Mouse (Mus musculus): ENCODE measurements at regions not wholly inside any gene's neighbourhood (a gene's known extent, or its start where the extent isn't known, plus 50 kb on each side); places are given as distances from the start of the nearest gene placed in this dataset.

DNA sequence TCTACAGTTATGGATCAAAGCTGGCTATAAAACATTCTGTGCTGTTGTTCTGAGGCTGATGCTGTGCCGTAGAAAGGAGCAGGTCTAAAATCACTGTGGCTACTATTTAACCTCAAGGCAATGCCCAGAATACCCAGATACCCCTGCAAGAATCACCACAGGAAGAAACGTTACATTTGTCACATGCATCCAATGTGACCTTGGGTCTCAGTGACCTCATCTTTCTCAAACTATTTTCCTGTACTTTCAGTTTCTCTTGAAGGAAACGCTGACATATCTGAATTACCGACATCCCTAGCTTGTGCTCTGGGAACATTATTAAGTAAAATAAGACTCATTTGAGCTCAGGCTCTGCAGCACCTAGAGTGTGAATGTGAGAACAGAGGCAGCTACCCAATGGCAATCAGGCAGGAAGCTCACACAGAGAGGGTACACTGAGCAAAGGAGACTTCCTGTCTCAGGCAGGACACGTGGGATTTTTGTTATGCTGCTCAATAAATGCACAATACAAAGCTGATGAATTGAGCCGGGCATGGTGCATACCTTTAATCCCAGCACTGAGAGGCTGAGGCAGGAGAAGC lies 436.7 kb upstream of the Jarid2 start:
- DNase-seq (ENCODE audit: inconsistent ontology term): no peak

DNA sequence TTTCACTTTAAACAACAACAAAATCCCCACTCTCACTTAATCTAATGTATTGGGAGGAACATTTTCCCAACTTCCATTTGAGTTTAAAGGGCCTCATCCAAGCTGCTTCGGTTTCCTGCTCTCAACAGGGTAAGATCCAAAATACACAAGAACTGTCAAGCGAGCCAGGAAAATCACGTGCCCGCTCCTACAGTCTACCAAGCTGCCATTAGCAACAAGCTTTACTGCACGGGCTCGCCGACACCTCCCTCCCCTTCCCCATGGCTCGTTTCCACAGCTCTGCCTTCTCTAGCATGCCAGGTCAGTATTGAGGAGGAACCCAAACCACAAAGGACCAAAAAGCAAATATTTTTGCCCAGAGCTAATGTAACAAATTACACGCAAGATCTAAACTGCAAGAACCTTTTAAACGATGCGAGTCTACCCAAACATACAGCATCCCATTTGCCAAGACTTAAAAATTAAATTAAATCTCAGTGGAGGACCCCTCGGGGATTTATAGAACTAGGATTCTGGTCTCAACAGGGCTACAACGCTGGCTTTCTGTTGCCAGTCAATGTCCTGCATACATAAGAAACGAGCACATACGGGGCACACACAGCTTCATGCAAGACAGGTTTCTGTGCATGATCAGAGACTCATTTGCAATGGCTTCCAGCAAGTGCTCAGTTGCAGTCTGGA lies 435.4 kb upstream of the Jarid2 start:
- no peak for DNase-seq (ENCODE audit: inconsistent ontology term)

DNA sequence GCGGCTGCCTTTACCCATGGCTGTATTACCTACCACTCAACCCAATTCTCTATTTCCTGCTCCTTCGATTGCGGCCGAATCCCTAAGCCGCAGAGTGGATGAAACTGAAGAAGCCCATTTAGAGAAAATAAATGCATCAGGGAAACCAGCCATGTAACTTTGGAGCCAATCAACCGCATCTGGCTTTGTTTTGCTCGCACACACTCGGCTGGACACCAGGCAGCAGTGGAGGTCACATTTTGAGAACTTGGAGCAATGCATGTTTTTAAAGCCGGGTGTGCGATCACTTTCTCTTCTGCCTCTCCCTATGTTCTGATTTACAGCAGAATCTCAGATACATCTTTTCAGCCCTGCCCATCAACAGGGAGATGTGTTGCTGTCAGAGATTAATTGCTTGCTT lies 433.7 kb upstream of the Jarid2 start:
- no peak for DNase-seq (ENCODE audit: inconsistent ontology term)

DNA sequence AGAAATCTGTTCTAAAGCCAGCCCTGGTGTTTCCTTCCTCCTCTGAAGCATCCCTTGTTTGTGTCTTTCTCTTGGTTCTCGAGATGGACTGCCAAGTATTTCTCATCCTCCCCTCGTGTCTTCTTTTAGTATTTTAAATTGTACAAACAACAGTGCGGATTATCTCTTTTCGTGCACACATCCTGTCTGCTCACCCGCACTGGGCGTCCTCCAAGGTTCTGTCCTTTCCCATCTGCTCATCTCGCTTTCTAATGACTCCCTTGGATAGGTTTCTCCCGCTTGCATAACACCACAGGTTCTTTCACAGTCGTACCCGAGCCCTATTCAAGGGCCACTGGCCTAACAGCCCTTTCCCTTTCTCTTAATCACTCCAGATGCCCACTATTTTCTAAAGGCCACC lies 428.7 kb upstream of the Jarid2 start:
- DNase-seq (ENCODE audit: inconsistent ontology term): no peak

DNA sequence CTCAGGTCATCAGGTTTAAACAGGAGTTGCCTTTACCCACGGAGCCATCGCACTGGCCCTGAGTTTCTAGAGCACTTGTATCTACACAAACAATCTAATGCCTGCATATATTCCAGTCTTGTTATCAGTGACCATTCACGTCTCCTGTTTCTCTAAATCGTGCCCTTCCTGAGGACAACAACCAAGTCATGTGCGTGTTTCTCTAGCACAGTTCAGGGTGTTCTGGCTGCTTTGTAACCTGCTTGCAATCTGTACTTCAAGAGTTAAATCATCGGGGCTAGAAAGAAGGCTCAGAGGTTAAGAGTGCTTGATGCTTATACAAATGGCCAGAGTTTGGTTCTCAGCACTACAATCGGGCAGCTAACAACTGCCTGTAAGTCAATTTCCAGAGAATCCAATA lies 428.1 kb upstream of the Jarid2 start:
- no peak for DNase-seq (ENCODE audit: inconsistent ontology term)

DNA sequence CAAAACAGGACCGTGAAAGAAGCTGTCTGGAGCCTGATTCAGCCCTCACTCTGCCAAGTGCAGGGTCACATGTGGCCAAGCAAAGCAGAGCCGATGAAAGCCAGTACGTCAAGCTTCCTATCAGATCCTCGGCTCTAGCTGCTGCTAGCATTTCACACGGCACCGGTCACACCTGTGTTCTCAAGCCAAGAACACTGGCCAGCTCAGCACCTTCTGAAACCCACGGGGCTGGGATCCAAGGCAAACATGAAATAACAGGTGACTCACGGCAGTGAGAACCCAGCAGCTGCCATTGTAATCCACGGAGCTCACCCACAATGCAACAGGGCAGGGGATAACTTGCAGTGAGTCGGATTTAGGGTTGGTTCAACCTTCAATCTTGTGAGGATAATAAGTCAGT lies 427.3 kb upstream of the Jarid2 start:
- DNase-seq (ENCODE audit: inconsistent ontology term): peak; percentile 60

DNA sequence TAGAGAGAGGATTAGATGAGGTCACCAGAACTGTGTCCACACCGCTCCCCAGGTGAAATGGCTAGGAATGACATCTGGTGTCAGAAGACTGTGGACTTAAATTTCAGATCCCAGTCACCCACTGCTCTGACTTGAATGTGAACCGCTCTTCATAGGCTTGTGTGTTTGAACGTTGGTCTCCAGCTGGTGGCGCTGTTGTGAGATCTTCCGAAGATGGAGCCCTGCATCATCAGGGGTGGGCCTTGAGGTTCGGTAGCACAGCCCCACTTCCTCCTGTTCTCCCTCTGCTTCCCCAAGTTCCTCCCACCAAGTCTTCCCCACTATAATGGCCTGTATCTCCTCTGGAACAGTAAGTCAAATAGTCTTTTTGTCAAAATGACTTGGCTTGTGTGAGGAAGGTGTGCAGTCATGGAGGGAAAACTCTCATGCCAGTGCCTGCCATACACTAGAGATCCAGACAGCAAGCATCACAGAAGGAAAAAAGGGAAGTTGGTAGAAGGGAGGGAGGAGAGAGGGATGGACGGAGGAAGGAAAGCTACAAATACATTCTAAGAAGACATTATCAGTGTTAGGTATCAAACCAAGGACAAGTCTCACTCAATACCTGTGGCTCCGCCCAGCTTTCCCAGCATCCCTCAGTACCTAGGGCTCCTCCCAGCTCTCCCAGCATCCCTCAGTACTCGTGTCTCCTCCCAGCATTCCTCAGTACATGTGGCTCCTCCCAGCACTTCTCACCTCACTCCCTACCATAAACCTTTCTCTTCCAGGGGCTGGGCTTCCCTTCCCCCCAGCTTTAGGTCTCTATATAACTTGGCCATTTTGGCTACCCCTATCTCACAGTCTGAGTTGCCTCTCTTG lies 423.9 kb upstream of the Jarid2 start:
- no peak for DNase-seq (ENCODE audit: inconsistent ontology term)

DNA sequence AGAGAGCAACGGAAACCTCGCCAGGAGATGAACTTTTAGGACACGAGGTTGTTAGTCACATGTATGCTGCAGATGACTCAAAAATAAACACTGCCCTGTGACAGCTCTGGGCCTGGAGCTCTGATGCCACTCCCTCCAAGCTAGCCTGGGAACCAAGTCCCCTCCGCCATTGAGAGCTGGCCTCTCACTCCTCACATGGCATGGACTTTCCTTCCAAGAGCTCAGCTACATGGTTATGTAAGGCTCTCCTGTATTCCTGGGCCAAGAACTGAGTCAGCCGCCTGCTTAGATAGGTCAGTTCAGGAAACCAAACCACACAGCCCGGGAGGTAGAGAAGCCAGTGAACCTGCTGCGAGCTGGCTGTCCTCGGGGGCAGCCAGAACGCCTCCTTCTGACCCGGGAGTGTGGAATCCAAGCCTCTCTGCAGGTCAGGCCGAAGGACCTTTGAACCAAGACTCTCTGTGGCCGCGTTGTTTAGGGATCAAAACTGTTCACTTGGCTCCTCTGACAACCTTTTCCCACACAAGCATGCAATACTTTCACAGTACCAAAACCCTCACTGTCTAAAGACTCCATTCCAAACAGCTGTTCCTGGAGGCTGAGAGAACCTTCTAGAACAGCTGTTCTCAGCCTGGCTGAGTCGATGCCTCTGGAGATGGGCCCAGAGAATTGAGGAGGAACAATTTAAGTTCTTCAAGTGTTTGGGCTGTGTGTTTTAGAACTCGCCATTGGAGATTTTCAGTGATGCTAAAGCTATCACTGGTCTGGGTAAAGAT lies 422.8 kb upstream of the Jarid2 start:
- DNase-seq (ENCODE audit: inconsistent ontology term): peak; percentile 89

DNA sequence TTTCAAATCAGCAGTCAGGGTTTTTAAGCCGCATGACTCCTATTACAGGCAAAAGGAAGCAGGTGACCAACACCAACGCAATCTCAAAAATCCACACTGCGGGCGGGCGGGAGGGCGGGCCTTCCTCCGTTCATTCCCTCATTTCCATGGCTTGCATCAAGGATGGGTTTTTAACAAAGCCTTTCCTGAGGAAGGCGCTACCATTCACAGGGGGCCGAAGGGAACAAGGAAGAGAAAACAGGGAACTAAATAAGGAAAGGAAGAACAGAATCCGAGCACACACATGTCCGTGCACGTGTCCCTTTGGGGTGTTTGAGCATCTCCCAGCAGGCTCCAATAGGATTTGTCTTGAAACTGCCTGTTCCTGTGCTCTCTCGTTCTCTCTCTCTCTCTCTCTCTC lies 421.0 kb upstream of the Jarid2 start:
- no peak for DNase-seq (ENCODE audit: inconsistent ontology term)

DNA sequence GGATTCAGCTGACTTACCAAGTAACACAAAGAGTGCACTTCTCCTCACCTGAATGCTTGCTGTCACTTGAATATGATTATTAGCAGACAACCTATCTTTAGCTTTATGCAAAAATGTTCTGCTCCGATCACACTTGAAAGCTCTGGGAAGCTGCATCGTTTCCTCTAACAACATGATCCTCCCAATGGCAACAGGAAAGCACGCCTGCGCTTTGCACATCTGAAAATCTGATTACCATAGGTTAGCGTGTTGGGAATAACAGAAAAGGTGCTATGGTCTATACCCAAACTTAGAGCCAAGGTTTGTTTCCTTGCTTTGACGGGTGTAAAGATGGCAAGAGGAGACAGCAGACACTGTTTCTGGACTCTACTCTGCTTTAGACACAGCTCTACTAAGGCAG lies 417.0 kb upstream of the Jarid2 start:
- DNase-seq (ENCODE audit: inconsistent ontology term): no peak

DNA sequence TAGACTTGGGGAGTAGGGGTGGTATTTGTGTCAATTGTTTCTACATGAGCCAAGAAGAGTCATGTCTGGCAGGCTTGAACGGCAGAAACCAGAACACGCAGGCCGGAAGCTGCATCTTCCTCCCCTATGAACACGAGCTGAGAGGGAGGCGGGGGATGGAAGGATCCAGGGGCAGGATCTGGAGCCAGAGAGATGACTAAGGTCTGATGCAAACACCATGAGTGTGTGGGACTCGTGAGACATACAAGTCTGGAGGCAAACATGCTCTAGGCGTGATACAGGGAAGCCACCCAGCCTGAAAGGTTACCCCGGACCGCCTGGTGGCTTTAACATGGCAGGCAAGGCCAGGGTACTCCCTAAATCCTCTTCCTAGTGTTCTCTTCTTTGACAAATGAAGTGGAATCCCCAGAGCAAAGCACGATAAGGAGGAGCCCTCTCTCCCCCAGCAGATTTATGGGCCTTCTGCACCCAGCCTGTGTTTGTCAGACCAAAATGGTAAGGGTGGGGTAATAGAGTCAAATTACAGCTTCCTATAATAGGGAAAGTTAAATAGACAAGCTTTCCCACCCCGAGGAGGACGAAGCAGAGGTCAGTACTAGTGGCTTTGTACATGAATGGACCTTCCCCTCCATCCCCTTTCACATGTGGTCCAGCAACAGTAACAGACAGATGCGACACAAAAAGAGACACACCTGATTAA lies 412.4 kb upstream of the Jarid2 start:
- no peak for DNase-seq (ENCODE audit: inconsistent ontology term)

DNA sequence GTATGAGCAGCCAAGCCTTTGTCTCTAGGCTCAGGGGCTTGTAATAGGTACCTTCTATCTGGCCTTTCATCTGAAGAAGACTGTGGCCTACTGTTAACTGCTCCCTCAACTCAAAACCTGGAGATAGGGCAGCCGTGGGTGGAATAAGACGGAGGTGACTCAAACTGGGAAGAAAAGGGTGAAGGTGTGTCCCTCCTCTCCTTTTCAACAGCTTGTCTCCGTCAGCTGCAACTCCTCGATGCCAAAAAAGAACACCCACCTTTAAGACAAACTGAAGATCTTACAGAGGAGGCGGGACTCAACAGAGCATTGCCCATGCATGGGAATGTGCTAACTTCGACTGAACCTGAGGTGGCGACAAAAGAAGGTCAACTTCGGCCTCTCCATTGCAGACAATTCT lies 411.7 kb upstream of the Jarid2 start:
- no peak for DNase-seq (ENCODE audit: inconsistent ontology term)

DNA sequence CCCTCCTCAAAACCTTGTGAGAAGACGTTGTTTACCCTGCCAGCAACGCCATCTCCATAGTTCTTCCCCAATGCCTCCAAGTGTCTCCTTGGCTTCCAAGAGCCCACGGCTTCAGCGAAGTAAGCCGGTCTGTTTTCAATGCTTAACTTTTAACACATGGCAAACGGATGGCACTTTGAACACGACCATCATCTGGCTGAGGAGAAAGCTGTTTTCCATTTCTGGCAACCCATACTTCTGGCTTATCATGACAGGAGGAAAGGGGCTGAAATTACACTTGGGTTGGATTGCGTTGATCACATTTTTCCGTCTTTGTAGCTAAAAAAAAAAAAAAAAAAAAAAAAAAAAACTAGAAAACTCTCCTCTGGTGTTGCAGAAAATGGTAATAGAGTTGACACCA lies 410.2 kb upstream of the Jarid2 start:
- DNase-seq (ENCODE audit: inconsistent ontology term): no peak

DNA sequence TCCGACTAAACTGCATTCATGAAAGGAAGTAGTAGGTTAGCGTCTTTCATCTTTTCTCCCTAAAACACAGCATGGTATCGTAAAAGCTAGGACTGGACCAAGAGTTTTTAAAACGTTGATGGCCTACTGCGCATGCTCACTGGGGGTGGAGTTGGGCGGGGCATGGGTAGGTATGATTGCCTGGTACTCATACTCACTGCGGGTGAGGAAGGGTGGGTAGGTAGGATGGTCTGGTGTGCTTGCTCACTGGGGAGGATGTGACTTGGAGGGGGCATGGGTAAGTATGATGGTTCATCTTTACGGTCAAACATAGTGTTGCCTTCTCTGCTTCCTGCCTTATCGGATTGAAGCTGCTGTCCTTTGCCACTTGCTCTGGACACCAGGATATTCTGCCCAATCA lies 409.8 kb upstream of the Jarid2 start:
- no peak for DNase-seq (ENCODE audit: inconsistent ontology term)

DNA sequence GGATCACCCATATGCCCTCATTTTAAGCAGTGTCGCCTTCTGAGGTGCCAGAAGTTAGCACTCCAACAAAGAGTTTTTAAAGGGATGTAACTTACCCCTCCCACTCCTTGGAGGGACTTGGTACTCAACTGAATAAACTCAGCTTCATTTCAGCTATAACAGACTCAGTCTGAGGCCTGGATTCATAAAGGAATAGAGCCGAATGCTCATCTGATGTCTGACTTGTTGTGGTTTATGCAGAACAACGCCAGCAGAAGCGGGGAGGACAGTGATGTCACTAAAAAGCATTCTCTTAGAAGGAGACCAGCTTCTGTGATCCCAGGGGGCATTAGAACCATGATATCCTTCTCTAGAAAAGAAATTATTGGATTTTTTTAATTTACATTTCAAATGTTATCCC lies 409.0 kb upstream of the Jarid2 start:
- no peak for DNase-seq (ENCODE audit: inconsistent ontology term)

DNA sequence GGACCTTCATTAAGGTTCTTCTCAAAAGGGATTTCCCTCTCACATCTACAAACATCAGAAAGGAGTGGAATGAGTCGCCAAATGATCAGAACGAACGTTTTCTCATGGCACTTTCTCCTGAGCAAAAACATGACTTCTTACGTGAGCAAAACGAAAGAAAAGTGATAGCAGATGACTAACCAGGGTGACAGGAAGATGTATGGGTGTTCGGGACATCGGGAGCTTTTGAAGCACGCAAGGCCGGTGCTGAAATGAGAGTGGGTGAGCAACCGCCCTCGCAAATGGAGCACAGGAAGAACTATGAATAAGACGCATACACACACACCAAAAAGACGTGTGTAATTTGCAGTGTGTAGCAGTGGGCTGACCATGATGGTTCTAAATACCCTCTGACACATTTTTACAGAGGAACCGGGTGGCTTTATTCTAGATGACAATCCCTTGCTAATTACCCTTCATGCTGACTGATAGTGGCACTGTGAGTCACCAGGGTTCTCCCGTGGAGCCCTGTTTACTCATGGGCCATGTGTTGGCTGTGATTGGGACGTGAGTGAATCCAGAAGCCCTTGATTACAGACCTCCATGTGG lies 408.2 kb upstream of the Jarid2 start:
- peak; percentile 50 for DNase-seq (ENCODE audit: inconsistent ontology term)

DNA sequence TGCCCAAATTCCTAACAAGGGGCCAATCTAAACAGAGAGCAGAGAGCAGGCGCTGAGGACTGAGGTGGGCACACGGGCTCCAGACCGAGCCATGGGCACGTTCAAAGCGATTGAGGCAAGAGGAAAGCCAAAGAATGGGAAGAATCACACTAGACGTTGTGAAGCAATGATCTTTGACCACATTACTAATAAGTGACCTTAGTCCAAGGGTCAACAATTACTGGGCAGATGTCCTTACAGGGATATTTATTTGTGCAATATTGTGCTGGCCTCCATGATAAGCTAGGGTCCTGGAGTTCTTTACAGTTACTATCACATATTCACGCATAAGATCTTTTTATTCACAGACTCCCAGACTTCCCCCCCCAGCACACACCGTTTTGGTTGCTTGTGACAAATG lies 400.9 kb upstream of the Jarid2 start:
- DNase-seq (ENCODE audit: inconsistent ontology term): no peak

DNA sequence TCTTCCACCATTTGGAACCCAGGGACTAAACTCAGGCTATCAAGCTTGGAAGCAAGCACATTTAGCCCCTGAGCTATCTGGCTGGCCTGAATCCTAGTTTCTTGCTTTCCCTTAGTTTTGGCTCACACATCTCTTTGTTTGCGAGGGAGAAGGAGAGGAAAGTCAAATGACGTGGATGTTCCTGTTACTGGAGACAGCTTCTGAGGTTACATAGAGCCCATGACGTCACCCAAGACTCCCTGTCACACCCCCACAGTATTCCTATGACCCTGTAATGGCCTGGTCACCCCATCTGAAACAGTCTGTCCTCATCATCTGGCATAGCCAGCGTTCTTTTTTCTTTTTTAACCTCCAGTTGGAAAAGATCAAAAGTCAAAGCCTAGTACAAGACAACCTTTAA lies 400.1 kb upstream of the Jarid2 start:
- DNase-seq (ENCODE audit: inconsistent ontology term): no peak

DNA sequence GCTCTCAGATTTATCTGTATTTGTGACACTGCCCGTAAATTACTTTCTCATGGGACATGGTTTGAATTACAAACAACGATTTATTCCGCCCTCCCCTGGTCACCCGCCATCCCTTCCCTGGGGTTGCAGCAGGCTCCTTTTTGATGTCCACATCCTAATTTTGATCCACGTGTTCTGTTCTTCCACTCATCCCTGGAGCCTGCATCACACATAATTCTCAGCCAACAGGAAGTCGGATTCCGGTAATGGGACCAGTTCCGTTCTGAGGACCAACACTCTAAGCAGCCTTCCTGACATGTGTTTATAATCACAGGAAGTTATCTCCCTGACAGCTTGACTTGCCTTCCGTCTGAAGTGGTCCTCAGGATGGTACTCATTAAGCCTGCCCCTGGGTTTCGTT lies 399.6 kb upstream of the Jarid2 start:
- DNase-seq (ENCODE audit: inconsistent ontology term): no peak

DNA sequence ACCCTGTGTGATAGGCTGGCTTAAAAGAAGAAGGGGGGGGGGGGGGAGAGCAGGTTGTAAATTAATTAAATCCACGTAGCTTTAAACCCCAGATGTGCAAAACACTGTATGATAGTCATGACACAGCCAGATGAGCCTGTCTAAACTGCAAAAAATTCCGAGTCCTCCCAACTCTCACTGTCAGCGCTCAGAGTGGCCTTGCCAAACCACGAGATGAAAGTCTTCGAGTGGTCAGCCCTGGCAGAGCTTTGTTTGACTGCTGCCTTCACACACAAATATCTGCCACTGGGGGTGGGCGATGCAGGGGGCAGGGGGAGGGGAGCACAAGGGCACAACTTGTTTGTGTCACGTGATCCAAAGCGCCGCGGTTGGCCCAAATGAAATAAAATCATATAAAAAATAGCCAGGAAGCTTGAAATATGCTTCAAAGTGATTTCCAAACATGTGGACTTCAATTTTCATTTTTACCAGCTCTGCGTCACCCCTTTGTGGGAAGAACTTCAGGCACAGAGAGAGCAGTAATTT lies 396.5 kb upstream of the Jarid2 start:
- peak; percentile 34 for DNase-seq (ENCODE audit: inconsistent ontology term)

All from Muller cell, postnatal 12 days (primary cell).